Mouse (Mus musculus): ENCODE results near the gene Arf1. TPM values are rescaled to one million over a fixed set of nuclear protein-coding genes. Genes with fewer than 3 reads are reported as not detected.

The Arf1 gene
- 565 and 655 TPM in 2 replicates for polyA plus RNA-seq (2012; rRNA removed)

- peak; percentile 95 for TF ChIP-seq POLR2A (IDR thresholded peaks at IDR 0.05; ENCODE audit: borderline replicate concordance, extremely low read depth, insufficient read depth, insufficient read length, poor library complexity, severe bottlenecking)
- no peak for TF ChIP-seq CTCF (IDR thresholded peaks at IDR 0.05; ENCODE audit: borderline replicate concordance, extremely low read depth, insufficient read depth, insufficient read length)
- DNase-seq (ENCODE audit: low read depth), result peak; percentile 98
Observed at GRCm38 (mm10) chr11:59228122-59228953, at the start of gene Arf1. Gene Arf1, minus strand, starts transcription at chr11:59228270.

GRCm38 (mm10) chr11:59276877-59277276 lies 48.8 kb upstream of the Arf1 start:
- no peak for DNase-seq (ENCODE audit: low read depth)
- TF ChIP-seq CTCF (IDR thresholded peaks at IDR 0.05; ENCODE audit: borderline replicate concordance, extremely low read depth, insufficient read depth, insufficient read length), result no peak
- TF ChIP-seq POLR2A (IDR thresholded peaks at IDR 0.05; ENCODE audit: borderline replicate concordance, extremely low read depth, insufficient read depth, insufficient read length, poor library complexity, severe bottlenecking), result no peak

DNA sequence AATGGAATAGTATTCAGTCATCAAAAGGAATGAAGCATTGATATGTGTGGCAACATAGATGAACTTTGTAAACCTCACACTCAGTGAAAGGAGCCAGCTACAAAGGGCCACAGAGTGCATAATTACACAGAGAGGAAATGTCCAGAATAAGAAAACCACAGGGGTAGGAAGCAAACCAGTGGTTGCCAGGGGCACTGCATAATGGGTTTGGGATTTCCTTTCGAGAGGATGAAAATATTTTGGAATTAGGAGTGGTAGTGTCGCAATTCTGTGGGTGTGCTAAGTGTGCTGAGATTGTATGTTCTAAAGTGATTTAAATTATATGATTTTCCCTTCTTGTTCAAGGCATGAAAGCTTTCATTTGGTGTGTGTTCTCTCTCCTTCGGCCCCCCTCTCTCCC lies 46.1 kb upstream of the Arf1 start:
- TF ChIP-seq POLR2A (IDR thresholded peaks at IDR 0.05; ENCODE audit: borderline replicate concordance, extremely low read depth, insufficient read depth, insufficient read length, poor library complexity, severe bottlenecking) (no peak), CTCF (IDR thresholded peaks at IDR 0.05; ENCODE audit: borderline replicate concordance, extremely low read depth, insufficient read depth, insufficient read length) (no peak)
- DNase-seq (ENCODE audit: low read depth), result no peak

DNA sequence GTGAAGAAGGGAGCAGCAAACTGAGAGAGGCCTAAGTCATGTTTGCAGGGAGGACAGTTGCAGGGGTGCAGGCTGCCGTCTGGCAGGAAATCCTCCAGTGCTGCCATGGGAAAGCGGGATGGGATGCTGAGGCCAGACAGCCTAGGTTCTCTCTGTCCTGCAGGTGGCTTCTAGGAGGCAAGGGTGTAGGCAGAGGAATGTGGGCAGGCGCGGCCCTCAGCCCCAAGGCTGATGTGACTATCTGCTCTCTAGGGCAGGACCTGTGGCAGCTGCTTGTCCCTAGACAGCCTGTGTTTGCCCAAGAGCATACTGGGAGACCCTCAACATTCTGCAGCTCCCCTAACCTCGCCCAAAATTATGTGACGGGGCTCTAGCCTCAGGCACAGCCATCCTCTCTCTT lies 38.7 kb upstream of the Arf1 start:
- DNase-seq (ENCODE audit: low read depth), result no peak
- no peak for TF ChIP-seq POLR2A (IDR thresholded peaks at IDR 0.05; ENCODE audit: borderline replicate concordance, extremely low read depth, insufficient read depth, insufficient read length, poor library complexity, severe bottlenecking)
- no peak for TF ChIP-seq CTCF (IDR thresholded peaks at IDR 0.05; ENCODE audit: borderline replicate concordance, extremely low read depth, insufficient read depth, insufficient read length)

DNA sequence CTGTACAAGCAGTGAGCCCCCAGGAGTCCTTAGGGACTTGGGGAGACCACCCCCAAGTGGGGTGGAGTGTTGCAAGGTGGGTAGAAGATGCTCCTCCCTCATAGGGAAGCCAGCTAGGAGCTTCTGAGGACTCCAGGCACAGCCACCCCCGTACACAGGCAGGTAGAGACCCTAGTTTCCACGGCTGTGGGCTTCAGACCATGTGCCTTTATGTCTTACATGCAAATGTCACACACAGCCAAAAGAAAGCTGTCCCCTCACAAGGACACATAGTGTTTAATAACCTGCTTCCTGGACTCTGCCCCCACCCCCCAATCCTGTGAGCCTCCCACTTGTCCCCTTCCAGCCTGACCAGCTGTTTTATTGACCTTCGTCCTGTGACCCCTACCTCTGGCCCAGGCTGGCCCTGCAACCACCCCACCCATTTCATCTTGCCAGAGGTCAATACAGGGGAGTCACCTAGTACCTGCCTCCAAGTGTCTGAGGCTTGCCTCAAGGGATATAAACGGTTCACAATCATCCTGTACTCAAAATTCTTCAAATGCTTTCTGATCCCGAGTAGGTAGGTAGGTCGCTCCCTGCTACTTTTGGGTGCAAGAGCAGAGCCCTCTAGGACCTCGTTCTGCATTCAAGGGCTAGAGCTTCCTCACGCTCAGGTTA lies 37.2 kb upstream of the Arf1 start:
- no peak for DNase-seq (ENCODE audit: low read depth)

DNA sequence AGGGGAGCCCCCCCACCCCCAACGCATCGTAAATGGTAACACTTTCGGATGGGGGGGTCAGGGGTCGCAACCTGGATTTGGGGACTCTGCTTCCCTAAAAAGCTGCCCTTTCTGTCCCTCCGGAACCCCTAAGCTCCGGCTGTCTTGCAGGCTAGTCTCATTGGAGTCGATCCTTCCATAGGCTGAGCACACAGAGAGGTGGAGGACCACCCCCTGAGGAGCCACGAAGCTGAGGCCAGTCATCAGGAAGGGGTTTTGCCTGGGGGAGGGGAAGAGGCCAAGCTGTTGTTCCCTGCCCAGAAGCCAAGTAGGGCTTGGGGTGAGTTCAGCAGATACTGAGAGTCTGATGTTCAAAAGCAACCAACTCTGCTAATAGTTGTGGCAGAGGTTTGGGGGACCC lies 36.5 kb upstream of the Arf1 start:
- no peak for TF ChIP-seq POLR2A (IDR thresholded peaks at IDR 0.05; ENCODE audit: borderline replicate concordance, extremely low read depth, insufficient read depth, insufficient read length, poor library complexity, severe bottlenecking)
- TF ChIP-seq CTCF (IDR thresholded peaks at IDR 0.05; ENCODE audit: borderline replicate concordance, extremely low read depth, insufficient read depth, insufficient read length), result no peak
- peak; percentile 38 for DNase-seq (ENCODE audit: low read depth)

More for the DNA sequence above, 37.2 kb upstream of the Arf1 start:
- no peak for TF ChIP-seq POLR2A (IDR thresholded peaks at IDR 0.05; ENCODE audit: borderline replicate concordance, extremely low read depth, insufficient read depth, insufficient read length, poor library complexity, severe bottlenecking)
- no peak for TF ChIP-seq CTCF (IDR thresholded peaks at IDR 0.05; ENCODE audit: borderline replicate concordance, extremely low read depth, insufficient read depth, insufficient read length)

DNA sequence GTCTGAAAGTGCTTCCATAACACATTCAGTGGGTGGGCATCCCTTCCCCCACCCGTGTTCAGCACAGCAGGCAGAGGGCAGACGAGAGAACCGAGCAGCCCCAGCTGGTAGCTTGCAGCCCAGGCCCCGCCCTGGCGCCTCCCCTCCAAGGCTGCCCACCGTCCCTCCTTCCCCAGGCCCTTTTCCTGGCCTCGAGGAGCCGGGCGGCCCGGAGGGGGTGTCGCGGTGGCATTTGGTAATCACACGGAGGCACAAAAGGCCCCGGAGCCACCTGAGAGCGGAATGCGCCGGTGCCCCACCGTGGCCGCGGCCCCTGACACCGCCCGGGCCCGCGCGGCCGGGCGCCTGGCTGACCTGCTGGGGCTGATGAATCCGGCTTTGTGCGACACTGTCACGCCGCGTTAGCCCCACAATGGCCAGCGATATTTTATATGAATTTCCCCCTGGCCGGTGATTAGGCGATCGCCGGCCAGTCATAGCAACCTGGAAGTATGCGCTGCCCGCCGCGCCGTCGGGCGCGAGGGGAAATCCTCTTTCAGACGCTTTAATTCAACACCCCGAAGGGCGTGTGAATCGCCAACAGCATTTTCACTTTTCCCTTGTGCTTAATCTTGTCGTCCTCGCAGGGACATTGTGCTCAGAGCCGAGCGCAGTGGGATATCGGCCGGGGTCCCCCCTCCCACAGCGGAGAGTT lies 35.9 kb upstream of the Arf1 start:
- TF ChIP-seq POLR2A (IDR thresholded peaks at IDR 0.05; ENCODE audit: borderline replicate concordance, extremely low read depth, insufficient read depth, insufficient read length, poor library complexity, severe bottlenecking), result no peak; the same call in 1 of the 2 replicates
- TF ChIP-seq CTCF (IDR thresholded peaks at IDR 0.05; ENCODE audit: borderline replicate concordance, extremely low read depth, insufficient read depth, insufficient read length), result peak; percentile 35; the same call in 1 of the 2 replicates
- peak; percentile 87 for DNase-seq (ENCODE audit: low read depth)

- no peak for DNase-seq (ENCODE audit: low read depth)
- TF ChIP-seq CTCF (IDR thresholded peaks at IDR 0.05; ENCODE audit: borderline replicate concordance, extremely low read depth, insufficient read depth, insufficient read length), result no peak
- TF ChIP-seq POLR2A (IDR thresholded peaks at IDR 0.05; ENCODE audit: borderline replicate concordance, extremely low read depth, insufficient read depth, insufficient read length, poor library complexity, severe bottlenecking), result no peak
Observed at GRCm38 (mm10) chr11:59262308-59262707, 34.2 kb upstream of the Arf1 start.

GRCm38 (mm10) chr11:59260706-59261493 lies 32.8 kb upstream of the Arf1 start:
- no peak for DNase-seq (ENCODE audit: low read depth)
- TF ChIP-seq POLR2A (IDR thresholded peaks at IDR 0.05; ENCODE audit: borderline replicate concordance, extremely low read depth, insufficient read depth, insufficient read length, poor library complexity, severe bottlenecking) (no peak), CTCF (IDR thresholded peaks at IDR 0.05; ENCODE audit: borderline replicate concordance, extremely low read depth, insufficient read depth, insufficient read length) (no peak)

DNA sequence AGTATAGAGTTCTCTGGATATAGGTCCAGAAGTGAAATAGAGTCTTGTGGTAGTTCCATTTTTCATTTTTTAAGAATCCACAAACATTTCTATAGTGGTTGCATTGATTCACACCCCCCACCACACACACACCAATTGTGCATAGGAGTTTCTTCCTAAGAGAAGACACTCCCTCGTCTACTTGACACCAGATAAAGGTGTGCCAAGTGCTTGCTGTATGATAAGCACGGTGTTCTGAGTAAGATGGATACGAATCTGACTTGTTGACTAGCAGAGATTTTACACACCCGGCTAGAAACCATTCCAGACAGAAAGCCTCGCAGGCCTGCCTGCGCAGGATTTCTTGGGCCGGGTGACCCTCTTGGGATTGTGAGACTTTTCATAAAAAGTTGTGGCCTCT lies 31.6 kb upstream of the Arf1 start:
- no peak for TF ChIP-seq CTCF (IDR thresholded peaks at IDR 0.05; ENCODE audit: borderline replicate concordance, extremely low read depth, insufficient read depth, insufficient read length)
- TF ChIP-seq POLR2A (IDR thresholded peaks at IDR 0.05; ENCODE audit: borderline replicate concordance, extremely low read depth, insufficient read depth, insufficient read length, poor library complexity, severe bottlenecking), result no peak
- DNase-seq (ENCODE audit: low read depth), result no peak
